Mouse (Mus musculus): Measurements from ENCODE around the gene Ssu72. TPM values are rescaled to one million over a fixed set of nuclear protein-coding genes. Genes with fewer than 3 reads are reported as not detected.
"Not testable (repeated sequence)": the region's sequence is repeated elsewhere in the genome, so short reads cannot be mapped to it uniquely, and the experiment has no call there.

The Ssu72 gene
- polyA plus RNA-seq, 1 experiment from 2014 or later: 141 TPM

DNA sequence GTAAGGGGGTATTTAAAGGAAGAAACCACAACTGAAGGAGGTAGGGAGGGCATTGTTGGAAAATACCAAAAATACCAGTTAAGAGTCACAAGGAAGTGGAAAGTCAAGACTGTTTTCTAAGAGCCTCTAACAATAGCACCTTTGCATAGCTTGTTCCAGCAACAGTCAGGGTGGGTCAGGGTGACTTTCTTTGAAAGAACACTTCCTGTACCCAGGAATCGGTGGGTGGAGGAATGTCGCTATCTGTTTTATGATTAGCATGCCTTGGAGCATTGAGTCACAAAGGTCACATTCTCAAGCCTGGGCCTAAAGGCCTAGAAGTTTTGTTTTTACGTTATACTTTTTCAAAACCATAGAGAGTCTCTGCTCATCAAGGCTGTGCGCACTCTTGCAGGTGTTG is 16.8 kb upstream of the Ssu72 start:
- H3K27ac ChIP-seq: peak overlapping the region; percentile 33; the same call in 1 of the 2 replicates
- not testable (repeated sequence) for H3K4me3 ChIP-seq (replicated peaks); H3K9ac ChIP-seq; H3K36me3 ChIP-seq; H3K4me2 ChIP-seq; ATAC-seq (ENCODE audit: insufficient read depth, low FRiP score, low read depth); H3K27me3 ChIP-seq (replicated peaks); H3K9me3 ChIP-seq; H3K4me1 ChIP-seq
- 68% methylated on average over 4 of the region's 4 CpGs for WGBS

DNA sequence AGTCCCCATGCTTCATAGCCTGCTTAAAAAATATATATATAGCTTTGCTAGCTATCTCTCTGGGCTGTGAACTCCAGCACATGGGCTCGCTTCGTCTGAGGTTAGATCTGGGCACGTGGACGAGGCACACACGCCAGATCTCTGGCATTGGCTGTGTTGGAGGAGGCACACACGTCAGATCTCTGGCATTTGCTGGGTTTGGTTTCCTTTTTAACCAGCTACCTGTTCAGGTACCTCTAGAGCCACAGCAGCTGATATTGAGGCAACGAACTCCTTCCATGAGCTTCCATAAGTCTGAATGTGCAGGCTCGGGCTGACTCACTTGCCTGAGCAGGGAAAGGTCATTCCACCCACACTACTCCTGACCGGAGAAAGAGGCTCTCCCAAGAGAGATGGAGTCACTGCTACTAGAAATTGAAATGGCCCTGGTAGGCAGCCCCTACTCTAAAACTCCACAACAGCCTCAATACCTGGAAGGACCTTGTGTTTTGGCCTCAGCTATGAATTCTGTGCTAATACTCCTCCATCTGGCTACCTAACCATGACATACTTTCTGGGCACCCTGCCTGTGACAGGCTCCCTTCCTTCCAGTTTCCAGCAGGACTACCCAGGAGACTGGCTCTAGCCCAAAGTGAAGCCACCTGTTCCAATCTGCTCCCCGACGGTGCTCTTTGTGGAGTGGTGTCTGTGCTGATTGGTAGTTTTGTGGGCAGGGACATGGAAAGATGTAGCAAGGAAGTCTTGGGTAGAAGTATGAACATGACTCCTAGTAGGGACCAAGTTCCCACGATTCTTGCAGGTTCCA is 13.8 kb upstream of the Ssu72 start:
- no peaks in the 10 kb centered on the region for H3K9me3 ChIP-seq
- no peak for ATAC-seq (ENCODE audit: insufficient read depth, low FRiP score, low read depth)

DNA sequence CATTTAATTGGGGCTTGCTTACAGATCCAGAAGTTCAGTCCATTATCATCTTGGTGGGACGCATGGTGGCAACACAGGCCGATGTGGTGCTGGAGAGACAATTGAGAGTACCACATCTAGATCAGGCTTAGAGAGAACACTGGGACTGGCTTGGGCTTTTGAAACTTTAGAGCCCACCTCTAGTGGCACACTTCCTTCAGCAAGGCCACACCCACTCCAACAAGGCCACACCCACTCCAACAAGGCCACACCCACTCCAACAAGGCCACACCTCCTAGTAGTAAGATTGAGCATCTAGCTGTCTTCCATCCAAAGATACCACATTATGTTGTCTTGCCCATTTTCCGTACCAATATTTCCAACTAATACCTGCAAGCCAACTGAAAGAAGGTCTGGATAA is 12.2 kb upstream of the Ssu72 start:
- H3K4me1 ChIP-seq: peaks cover 16% of the 10 kb centered on the region
- 94% methylated on average over 3 of the region's 3 CpGs for WGBS

More for the DNA sequence above, 13.8 kb upstream of the Ssu72 start:
- Histone ChIP-seq H3K4me2 (no peak overlapping the region), H3K9ac (no peak overlapping the region), H3K27ac (no peak overlapping the region), H3K27me3 (replicated peaks) (0 out of 2 replicates have a peak, but pooled peaks cover 8% of the 10 kb centered on the region), H3K36me3 (no peaks in the 10 kb centered on the region), H3K4me1 (peaks cover 12% of the 10 kb centered on the region), H3K4me3 (replicated peaks) (no peak overlapping the region)
- 80% methylated on average over 12 of the region's 12 CpGs for WGBS

DNA sequence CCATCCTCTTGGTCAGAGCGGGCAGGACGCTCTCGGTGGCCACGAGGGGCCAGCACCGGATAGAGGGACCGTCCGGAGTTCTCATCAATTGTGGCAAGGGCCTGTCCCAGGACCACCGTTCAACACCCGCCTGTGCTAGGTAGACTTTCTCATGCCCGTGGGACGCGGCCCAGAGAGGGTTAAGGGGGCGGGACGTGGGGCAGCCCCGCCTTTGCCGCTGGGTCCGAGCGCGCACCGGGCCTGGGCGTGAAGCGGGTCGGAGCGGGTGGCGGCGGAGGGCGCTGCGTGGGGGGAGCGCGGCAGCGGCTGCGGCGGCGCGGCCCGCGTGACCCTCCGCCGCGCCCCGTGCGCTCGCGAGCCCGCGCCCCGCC is 10.5 kb upstream of the Ssu72 start, which contains the start of gene Fndc10:
TSS of gene Fndc10 (plus strand) at position 232 of the 371 bp plus-strand sequence.
- H3K4me3 ChIP-seq (replicated peaks): peak within 1 kb of the TSS; percentile 69
- peak within 1 kb of the TSS; percentile 97 for H3K4me2 ChIP-seq
- H3K27ac ChIP-seq: peak within 1 kb of the TSS; percentile 51; the same call in 1 of the 2 replicates
- H3K36me3 ChIP-seq: no peaks in the 10 kb centered on the region
- 0 out of 2 replicates have a peak, but pooled peaks cover 8% of the 10 kb centered on the region for H3K27me3 ChIP-seq (replicated peaks)
- WGBS: 1% methylated on average over 21 of the region's 47 CpGs
- peak; percentile 67; the same call in 1 of the 2 replicates for ATAC-seq (ENCODE audit: insufficient read depth, low FRiP score, low read depth)
- no peaks in the 10 kb centered on the region for H3K9me3 ChIP-seq
- H3K4me1 ChIP-seq: peaks cover 16% of the 10 kb centered on the region
- H3K9ac ChIP-seq: peak within 1 kb of the TSS; percentile 71

More for the DNA sequence above, 12.2 kb upstream of the Ssu72 start:
- Histone ChIP-seq H3K9ac (no peak overlapping the region), H3K4me2 (no peak overlapping the region), H3K27ac (no peak overlapping the region), H3K27me3 (replicated peaks) (0 out of 2 replicates have a peak, but pooled peaks cover 8% of the 10 kb centered on the region), H3K9me3 (no peaks in the 10 kb centered on the region), H3K4me3 (replicated peaks) (no peak overlapping the region), H3K36me3 (no peaks in the 10 kb centered on the region)
- no peak for ATAC-seq (ENCODE audit: insufficient read depth, low FRiP score, low read depth)

DNA sequence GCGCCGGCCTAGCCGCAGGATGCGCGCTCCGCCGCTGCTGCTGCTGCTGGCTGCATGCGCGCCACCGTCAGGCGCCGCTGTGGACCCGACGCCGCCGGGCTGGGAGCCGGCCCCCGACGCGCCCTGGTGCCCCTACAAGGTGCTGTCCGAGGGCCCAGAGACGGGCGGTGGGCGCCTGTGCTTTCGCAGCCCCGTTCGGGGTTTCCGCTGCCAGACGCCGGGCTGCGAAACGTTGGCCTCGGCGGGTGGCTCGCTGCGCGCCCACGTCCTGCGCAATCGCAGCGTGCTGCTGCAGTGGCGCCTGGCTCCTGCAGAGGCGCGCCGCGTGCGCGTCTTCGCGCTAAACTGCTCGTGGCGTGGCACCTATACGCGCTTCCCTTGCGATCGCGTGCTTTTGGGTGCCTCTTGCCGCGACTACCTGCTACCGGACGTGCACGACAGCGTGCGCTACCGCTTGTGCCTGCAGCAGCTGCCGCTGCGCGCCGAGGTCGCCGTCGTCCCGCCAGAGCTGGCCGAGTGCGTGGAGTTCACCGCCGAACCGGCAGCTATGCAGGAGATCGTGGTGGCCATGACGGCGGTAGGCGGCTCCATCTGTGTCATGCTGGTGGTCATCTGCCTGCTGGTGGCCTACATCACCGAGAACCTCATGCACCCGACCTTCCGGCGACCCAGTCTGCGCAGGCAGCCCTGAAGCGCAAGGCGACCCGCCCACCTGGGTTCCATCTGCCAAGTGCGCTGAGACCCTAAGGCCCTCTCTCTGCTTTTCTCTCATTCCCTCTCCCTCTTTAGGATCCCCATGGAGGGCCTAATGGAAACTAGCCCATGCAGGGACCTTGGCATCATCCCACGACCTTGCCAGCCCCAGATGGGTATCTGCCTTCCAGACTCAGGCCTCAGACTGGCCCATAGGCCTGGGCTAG is 9.9 kb upstream of the Ssu72 start:
- ATAC-seq (ENCODE audit: insufficient read depth, low FRiP score, low read depth): peak; percentile 51; the same call in 1 of the 2 replicates
- Histone ChIP-seq H3K9me3 (no peaks in the 10 kb centered on the region), H3K9ac (peak overlapping the region; percentile 71), H3K36me3 (no peaks in the 10 kb centered on the region), H3K4me3 (replicated peaks) (peak overlapping the region; percentile 69), H3K4me1 (peaks cover 16% of the 10 kb centered on the region), H3K27me3 (replicated peaks) (0 out of 2 replicates have a peak, but pooled peaks cover 8% of the 10 kb centered on the region), H3K27ac (peak overlapping the region; percentile 51; the same call in 1 of the 2 replicates), H3K4me2 (peak overlapping the region; percentile 97)
- 1% methylated on average over 77 of the region's 92 CpGs for WGBS

DNA sequence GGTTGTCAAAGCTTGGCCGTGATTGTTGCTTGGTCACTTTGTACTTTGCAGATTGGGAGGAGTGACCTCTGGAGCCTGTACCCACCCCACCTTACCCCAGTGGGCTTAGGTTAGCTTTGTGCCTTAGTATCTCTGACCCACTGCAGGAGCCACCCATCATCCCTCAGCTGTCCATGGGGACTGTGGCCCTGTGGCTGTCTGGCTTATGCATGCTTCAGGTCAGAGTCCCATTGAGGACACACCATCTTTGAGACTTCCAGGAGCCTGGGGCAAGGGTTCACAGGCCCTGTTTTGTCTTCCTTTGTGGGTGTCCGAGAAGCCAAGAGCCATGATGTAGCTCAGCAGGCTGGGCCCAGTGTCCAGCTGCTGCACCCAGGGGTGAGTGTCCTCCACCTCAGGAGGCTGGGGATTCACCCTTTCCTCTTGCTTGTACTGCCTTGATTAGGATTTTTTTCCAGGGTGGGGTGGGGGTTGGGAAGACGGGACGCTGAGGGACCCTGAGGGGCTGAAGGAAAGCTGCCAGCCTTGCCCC is 9.0 kb upstream of the Ssu72 start:
- WGBS: 73% methylated on average over 4 of the region's 4 CpGs
- no peaks in the 10 kb centered on the region for H3K9me3 ChIP-seq
- peak overlapping the region; percentile 69 for H3K4me3 ChIP-seq (replicated peaks)
- peak overlapping the region; percentile 71; the same call in 1 of the 2 replicates for H3K9ac ChIP-seq
- H3K4me2 ChIP-seq: peak overlapping the region; percentile 97
- no peak overlapping the region for H3K27ac ChIP-seq
- peaks cover 16% of the 10 kb centered on the region for H3K4me1 ChIP-seq
- H3K36me3 ChIP-seq: no peaks in the 10 kb centered on the region
- ATAC-seq (ENCODE audit: insufficient read depth, low FRiP score, low read depth): no peak
- H3K27me3 ChIP-seq (replicated peaks): 0 out of 2 replicates have a peak, but pooled peaks cover 8% of the 10 kb centered on the region

DNA sequence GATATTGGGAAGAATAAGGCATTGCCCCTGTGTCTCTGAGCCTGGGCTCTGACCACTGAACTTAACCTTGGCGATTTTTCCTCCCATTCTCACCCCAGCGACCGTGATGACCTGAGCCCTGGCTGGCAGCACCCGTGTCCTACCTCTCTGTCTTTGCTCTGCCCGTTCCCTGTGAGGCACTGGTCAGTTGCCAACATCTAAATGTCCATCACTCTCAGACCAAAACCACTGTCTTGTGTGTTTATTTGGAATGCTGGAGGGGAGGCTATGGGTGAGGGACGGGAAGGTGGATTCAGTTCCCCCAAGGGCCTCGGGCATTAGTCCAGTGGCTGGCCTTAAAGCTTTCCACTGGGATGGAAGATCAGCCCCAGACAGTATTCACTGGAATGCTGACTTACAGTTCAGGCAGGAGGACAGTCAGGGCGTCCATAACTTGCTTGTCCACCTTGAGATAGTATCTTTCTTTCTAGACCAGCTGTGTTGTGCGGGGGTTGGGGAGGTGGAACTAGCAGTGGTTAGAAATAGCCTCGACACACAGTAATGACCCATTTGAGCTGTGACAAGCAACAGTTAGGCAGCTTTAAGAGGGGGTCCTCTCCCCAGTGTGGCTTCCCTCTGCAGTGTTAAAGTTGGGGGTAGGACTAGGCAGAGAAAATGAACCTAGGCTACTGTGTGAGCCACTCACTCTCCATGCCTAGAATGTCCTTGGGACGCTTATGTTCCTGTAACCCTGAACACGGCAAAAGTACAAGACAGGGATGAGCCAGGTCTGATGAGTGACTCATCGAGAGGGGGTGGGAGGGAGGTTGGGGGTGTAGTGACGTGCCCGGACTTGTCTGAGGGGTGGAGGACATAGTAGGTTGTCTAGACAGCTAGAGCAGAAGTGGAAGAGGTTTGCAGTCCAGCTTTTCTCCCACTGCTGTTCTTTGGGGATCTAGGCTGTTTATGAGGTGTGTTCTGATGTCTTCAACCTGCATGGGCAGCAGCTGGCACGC is 8.0 kb upstream of the Ssu72 start:
- H3K4me3 ChIP-seq (replicated peaks): no peak overlapping the region
- H3K27ac ChIP-seq: no peak overlapping the region
- no peak overlapping the region; the same call in 1 of the 2 replicates for H3K4me2 ChIP-seq
- H3K27me3 ChIP-seq (replicated peaks): 0 out of 2 replicates have a peak, but pooled peaks cover 8% of the 10 kb centered on the region
- H3K4me1 ChIP-seq: peaks cover 16% of the 10 kb centered on the region
- no peak overlapping the region for H3K9ac ChIP-seq
- no peak for ATAC-seq (ENCODE audit: insufficient read depth, low FRiP score, low read depth)
- WGBS: 67% methylated on average over 16 of the region's 16 CpGs
- H3K36me3 ChIP-seq: no peaks in the 10 kb centered on the region
- no peaks in the 10 kb centered on the region for H3K9me3 ChIP-seq

DNA sequence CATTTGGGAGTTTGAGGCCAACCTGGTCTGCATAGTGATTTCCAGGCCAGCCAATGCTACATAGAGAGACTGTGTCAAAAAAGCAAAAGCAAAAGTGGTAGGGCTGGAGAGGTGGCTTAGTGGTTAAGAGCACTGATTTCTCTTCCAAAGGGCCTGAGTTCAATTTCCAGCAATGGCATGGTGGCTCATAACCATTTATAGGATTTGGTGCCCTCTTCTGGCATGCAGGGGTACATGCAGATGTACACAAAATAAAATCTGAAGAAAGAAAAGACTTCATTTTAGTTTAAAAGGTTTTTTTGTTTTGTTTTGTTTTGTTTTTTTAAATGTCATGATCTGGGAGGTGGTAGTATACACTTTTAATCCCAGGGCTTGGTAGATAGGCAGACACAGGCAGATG is 4.2 kb upstream of the Ssu72 start:
- no peak for ATAC-seq (ENCODE audit: insufficient read depth, low FRiP score, low read depth)
- Histone ChIP-seq H3K36me3 (no peaks in the 10 kb centered on the region), H3K9ac (no peak overlapping the region), H3K4me1 (peaks cover 7% of the 10 kb centered on the region), H3K4me2 (no peak overlapping the region), H3K4me3 (replicated peaks) (no peak overlapping the region), H3K27ac (no peak overlapping the region), H3K9me3 (no peaks in the 10 kb centered on the region), H3K27me3 (replicated peaks) (0 out of 2 replicates have a peak, but pooled peaks cover 2% of the 10 kb centered on the region)

DNA sequence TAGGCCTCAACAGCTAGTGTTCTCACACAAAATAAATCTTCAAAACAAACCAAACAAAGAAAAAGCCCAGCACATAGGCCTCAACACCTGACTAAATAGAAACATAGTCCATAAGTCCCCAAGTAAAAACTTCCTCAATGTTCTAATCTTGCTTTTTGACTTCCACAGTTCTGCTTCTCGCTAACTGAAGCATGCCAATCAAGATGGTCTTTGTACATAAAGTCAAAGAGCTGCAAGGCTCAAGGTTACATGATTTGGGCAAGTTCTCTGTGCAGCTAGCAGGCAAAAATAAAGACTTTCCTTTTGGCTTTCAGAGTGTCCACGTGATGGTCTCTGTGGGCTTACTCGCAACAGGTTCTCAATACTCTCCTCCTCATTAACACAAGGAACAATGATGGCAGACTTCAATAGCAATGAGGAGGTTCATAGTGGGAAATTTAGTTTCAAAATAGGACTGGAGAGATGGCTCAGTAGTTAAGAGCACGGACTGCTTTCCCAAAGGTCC is 1.1 kb upstream of the Ssu72 start:
- ATAC-seq (ENCODE audit: insufficient read depth, low FRiP score, low read depth): no peak
- no peaks in the 10 kb centered on the region for H3K9me3 ChIP-seq
- H3K4me2 ChIP-seq: no peak overlapping the region
- no peak overlapping the region for H3K27ac ChIP-seq
- H3K4me3 ChIP-seq (replicated peaks): no peak overlapping the region
- no peak overlapping the region for H3K9ac ChIP-seq
- no peaks in the 10 kb centered on the region for H3K27me3 ChIP-seq (replicated peaks)
- 93% methylated on average over 4 of the region's 4 CpGs for WGBS
- H3K4me1 ChIP-seq: no peaks in the 10 kb centered on the region
- no peaks in the 10 kb centered on the region for H3K36me3 ChIP-seq

DNA sequence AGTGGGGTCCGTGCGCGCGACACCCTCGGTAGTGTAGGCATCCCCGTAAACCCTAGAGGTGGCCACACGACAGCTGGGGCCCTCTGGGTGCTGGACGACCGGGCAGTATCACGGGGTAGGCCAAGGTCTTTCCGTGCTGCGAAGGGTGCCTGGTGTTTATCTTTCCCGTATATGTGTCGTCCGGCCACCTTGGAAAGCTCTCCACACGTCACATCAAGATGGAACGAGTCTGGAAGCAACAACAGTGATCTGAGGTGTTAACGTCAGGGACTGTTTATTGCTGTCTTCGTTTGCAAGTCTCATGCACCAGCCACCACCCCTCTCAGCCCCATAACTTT is 961 bp downstream of the Ssu72 start:
- Histone ChIP-seq H3K4me2 (peak overlapping the region; percentile 79), H3K27me3 (replicated peaks) (no peaks in the 10 kb centered on the region), H3K4me1 (0 out of 2 replicates have a peak, but pooled peaks cover 4% of the 10 kb centered on the region), H3K4me3 (replicated peaks) (peak overlapping the region; percentile 91), H3K27ac (peak overlapping the region; percentile 98), H3K36me3 (no peaks in the 10 kb centered on the region), H3K9me3 (no peaks in the 10 kb centered on the region), H3K9ac (peak overlapping the region; percentile 87)
- no peak; the same call in 1 of the 2 replicates for ATAC-seq (ENCODE audit: insufficient read depth, low FRiP score, low read depth)
- WGBS: under 1% methylated on average over 19 of the region's 19 CpGs
